Mouse (Mus musculus) ES-E14 (cell line): ENCODE data around the gene Pcsk5.

ENCODE experiments used
- MAFK ChIP-seq: IDR thresholded peaks from 2 replicates; pipeline ENCODE4 v1.6.1; 2014; ENCODE audit warnings: mild to moderate bottlenecking, low read depth, low read length, inconsistent platforms; ENCODE audit not compliant: insufficient read depth
- ZC3H11A ChIP-seq: IDR thresholded peaks from 2 replicates; pipeline ENCODE4 v1.6.1; 2012; ENCODE audit warnings: low read depth, mild to moderate bottlenecking, inconsistent platforms, low read length, borderline replicate concordance
- ZNF384 ChIP-seq: IDR thresholded peaks from 2 replicates; pipeline ENCODE4 v1.6.1; 2012; ENCODE audit warnings: low read depth, low read length, inconsistent platforms

DNA sequence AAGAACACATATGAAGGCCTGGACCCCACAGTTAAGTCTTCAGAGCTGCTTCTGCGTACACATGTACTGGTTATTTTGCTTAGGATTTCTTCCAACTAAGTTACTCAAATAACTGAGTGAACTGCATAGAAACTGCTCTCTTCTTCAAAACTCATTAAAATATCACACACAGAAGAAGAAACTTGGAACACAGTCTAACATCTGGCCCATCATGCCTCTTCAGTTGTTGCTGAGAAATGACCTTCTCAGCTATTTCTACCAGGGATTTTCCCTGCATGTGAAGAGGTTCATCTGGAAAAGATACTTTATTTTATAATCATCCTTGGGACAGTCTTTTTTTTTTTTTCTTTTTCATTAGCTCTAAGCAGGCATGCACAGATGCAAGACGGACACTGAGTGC, 231.3 kb downstream of the Pcsk5 start:
- TF ChIP-seq ZC3H11A (no peak), MAFK (no peak), ZNF384 (no peak)
